29 mouse cellular contexts compared by ENCODE assay signal in the genomic region with DNA sequence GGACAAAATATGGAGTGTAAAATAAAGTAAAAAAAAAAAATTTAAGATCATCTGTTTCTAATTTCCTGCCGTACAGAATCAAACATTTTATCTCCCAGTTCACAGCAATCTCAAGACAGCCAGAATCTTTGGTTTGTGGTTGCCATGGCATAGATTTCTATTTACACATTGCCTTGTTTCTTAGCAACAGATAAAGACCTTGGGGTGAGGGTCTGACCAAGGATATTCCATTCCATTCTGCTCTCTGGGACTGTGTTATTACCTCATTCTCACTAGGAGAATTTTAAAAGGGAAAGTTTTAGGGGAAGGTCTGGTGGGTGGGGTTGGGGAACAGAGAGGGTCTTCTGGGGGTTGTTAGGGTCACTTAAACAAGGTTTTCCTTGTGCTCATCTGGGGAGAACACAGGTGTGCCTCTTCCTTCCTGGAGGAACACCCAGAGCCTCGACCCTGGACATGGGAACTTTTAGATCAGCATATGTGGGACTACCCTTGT. TPM values are rescaled to one million over a fixed set of nuclear protein-coding genes. Genes with fewer than 3 reads are reported as not detected.
"Had no signal": no experiment of that assay in that cellular context is flagged by ENCODE, and none has a peak within 500 bp of the region (broad histone marks: within the 10 kb centered on the region; RNA-seq: fewer than 3 reads in every experiment).

A gene (plus strand): TSS at position 443 of the 493 bp plus-strand sequence.

- H3K9me3 ChIP-seq: intestine, embryonic 15.5 days; kidney, embryonic 15.5 days; liver, embryonic 13.5 days; midbrain, embryonic 10.5 days; neural tube, embryonic 12.5 days; stomach, embryonic 15.5 days had no signal

- ATAC-seq: intestine, embryonic 15.5 days had no signal

- H3K4me3 ChIP-seq: intestine, embryonic 15.5 days; kidney, embryonic 15.5 days; liver, embryonic 13.5 days; midbrain, embryonic 10.5 days; neural tube, embryonic 12.5 days; neural tube, embryonic 15.5 days; stomach, embryonic 15.5 days had no signal

- H3K36me3 ChIP-seq: intestine, embryonic 15.5 days; kidney, embryonic 15.5 days; liver, embryonic 13.5 days; midbrain, embryonic 10.5 days; neural tube, embryonic 12.5 days; neural tube, embryonic 15.5 days; stomach, embryonic 15.5 days had no signal

- H3K27ac ChIP-seq: intestine, embryonic 15.5 days; kidney, embryonic 15.5 days; liver, embryonic 13.5 days; midbrain, embryonic 10.5 days; neural tube, embryonic 12.5 days; neural tube, embryonic 15.5 days; stomach, embryonic 15.5 days had no signal

- DNase-seq: kidney, adult 11 months; kidney, adult 8-10 months; kidney, postnatal 10 days; kidney, postnatal 36 days; left cerebral cortex, postnatal 4 days; liver, embryonic 13.5 days; lung, adult 2 months; lung, postnatal 14 days; lung, postnatal 4 days; midbrain, embryonic 14.5 days; right cerebral cortex, adult 18-20 months; right cerebral cortex, postnatal 14 days; spleen, adult 18-20 months; thymus, adult 2 months; thymus, postnatal 14 days; thymus, postnatal 4 days had no signal

- H3K27me3 ChIP-seq: intestine, embryonic 15.5 days; kidney, embryonic 15.5 days; liver, embryonic 13.5 days; neural tube, embryonic 12.5 days; neural tube, embryonic 15.5 days; stomach, embryonic 15.5 days had no signal

- H3K9ac ChIP-seq: intestine, embryonic 15.5 days; kidney, embryonic 15.5 days; liver, embryonic 13.5 days; neural tube, embryonic 12.5 days; neural tube, embryonic 15.5 days; stomach, embryonic 15.5 days had no signal

- H3K4me2 ChIP-seq: intestine, embryonic 15.5 days; kidney, embryonic 15.5 days; liver, embryonic 13.5 days; neural tube, embryonic 12.5 days; neural tube, embryonic 15.5 days; stomach, embryonic 15.5 days had no signal

- H3K4me1 ChIP-seq: intestine, embryonic 15.5 days; kidney, embryonic 15.5 days; liver, embryonic 13.5 days; midbrain, embryonic 10.5 days; neural tube, embryonic 12.5 days; neural tube, embryonic 15.5 days; stomach, embryonic 15.5 days had no signal

RNA-seq across cellular contexts. Expression of the gene that starts here (rescaled TPM):
- total RNA-seq: layer of hippocampus, postnatal 14 days; left cerebral cortex, adult 8-10 months; left cerebral cortex, postnatal 14 days; left cerebral cortex, postnatal 4 days; liver, adult 2 months; megakaryocyte progenitor cell, adult 5-6 weeks had no signal
- polyA plus RNA-seq: intestine, embryonic 15.5 days; kidney, embryonic 15.5 days; liver, adult 2 months; liver, embryonic 13.5 days; liver, embryonic 16.5 days; lung, adult 2 months; lung, embryonic 16.5 days; midbrain, embryonic 10.5 days; midbrain, embryonic 14.5 days; neural tube, embryonic 12.5 days; neural tube, embryonic 15.5 days; stomach, embryonic 15.5 days; thymus, adult 2 months had no signal
